Mouse (Mus musculus) embryonic facial prominence, embryonic 12.5 days (tissue): Measurements from ENCODE around the gene Rasef. TPM values are rescaled to one million over a fixed set of nuclear protein-coding genes. Genes with fewer than 3 reads are reported as not detected.
A peak's percentile ranks its signal among the peaks of the same experiment; 100 is the strongest.

Source experiments
- ATAC-seq: fragments of 200-750 bp; cut with Nextera tagmentation; 2 replicates; pipeline ENCODE4 v1.8.0; 2017; ENCODE audit not compliant: insufficient number of reproducible peaks, insufficient read depth, low FRiP score, low TSS enrichment
- H3K27ac ChIP-seq: fragments of 300-500 bp; sonication (generic); 2 replicates; pipeline ENCODE4 v1.5.1; 2016; ENCODE audit warnings: mild to moderate bottlenecking
- H3K27me3 ChIP-seq: fragments of 300-500 bp; sonication (generic); 2 replicates; pipeline ENCODE4 v1.6.1; 2016; ENCODE audit warnings: mild to moderate bottlenecking, moderate library complexity
- H3K36me3 ChIP-seq: fragments of 300-500 bp; sonication (generic); 2 replicates; pipeline ENCODE4 v1.6.1; 2016; ENCODE audit warnings: mild to moderate bottlenecking
- H3K4me1 ChIP-seq: fragments of 300-500 bp; sonication (generic); 2 replicates; pipeline ENCODE4 v1.6.1; 2016
- H3K4me2 ChIP-seq: fragments of 300-500 bp; sonication (generic); replicated peaks from 2 replicates; pipeline ENCODE4 v1.6.1; 2016; ENCODE audit warnings: mild to moderate bottlenecking, moderate library complexity
- H3K4me3 ChIP-seq: fragments of 300-500 bp; sonication (generic); 2 replicates; pipeline ENCODE4 v1.5.1; 2016; ENCODE audit warnings: mild to moderate bottlenecking
- H3K9ac ChIP-seq: fragments of 300-500 bp; sonication (generic); 2 replicates; pipeline ENCODE4 v1.6.1; 2016; ENCODE audit warnings: mild to moderate bottlenecking, moderate library complexity
- H3K9me3 ChIP-seq: fragments of 300-500 bp; sonication (generic); 2 replicates; pipeline ENCODE4 v1.6.1; 2016; ENCODE audit warnings: mild to moderate bottlenecking, moderate library complexity
- WGBS: fragments of 180-500 bp; shearing (Covaris S2); methylation state at CpG from one replicate; pipeline ENCODE4 v1.1.7; 2016; 5-methylcytosine and 5-hydroxymethylcytosine counted together
- polyA plus RNA-seq: library from polyadenylated mRNA; unstranded; fragments of >200 nt; fragmentation: Nextera tagmentation; extraction: Ambion mirVana; gene quantifications from 2 replicates; pipeline ENCODE4 v1.2.1, GENCODE M21; 2016

Rasef gene
- 2.4 and 3.6 TPM in 2 replicates for polyA plus RNA-seq

- peak; percentile 71 for ATAC-seq
- Histone ChIP-seq H3K9ac (peak within 1 kb of the TSS; percentile 61), H3K27ac (no peak within 1 kb of the TSS), H3K4me3 (peak within 1 kb of the TSS; percentile 47), H3K4me2 (peak within 1 kb of the TSS; percentile 92), H3K9me3 (no peaks in the 10 kb centered on the region), H3K27me3 (peaks cover 8% of the 10 kb centered on the region), H3K4me1 (peaks cover 3% of the 10 kb centered on the region; the same call in 1 of the 2 replicates), H3K36me3 (no peaks in the 10 kb centered on the region)
- WGBS, result 4% methylated on average over 82 of the region's 87 CpGs
Observed at GRCm38 (mm10) chr4:73790260-73791185, at the start of gene Rasef. Gene Rasef (minus strand): TSS chr4:73790994.

- Histone ChIP-seq H3K27me3 (no peaks in the 10 kb centered on the region), H3K36me3 (no peaks in the 10 kb centered on the region), H3K9me3 (no peaks in the 10 kb centered on the region), H3K9ac (no peak overlapping the region), H3K27ac (no peak overlapping the region), H3K4me2 (no peak overlapping the region), H3K4me1 (no peaks in the 10 kb centered on the region), H3K4me3 (no peak overlapping the region)
- 81% methylated on average over 3 of the region's 3 CpGs for WGBS
- ATAC-seq, result no peak
Observed at GRCm38 (mm10) chr4:73826587-73826986, 35.8 kb upstream of the Rasef start.

- no peak for ATAC-seq
Observed at GRCm38 (mm10) chr4:73791186-73791540, 369 bp upstream of the Rasef start.

GRCm38 (mm10) chr4:73789534-73789933 lies 1.3 kb downstream of the Rasef start:
- Histone ChIP-seq H3K27me3 (peaks cover 8% of the 10 kb centered on the region), H3K4me1 (peaks cover 3% of the 10 kb centered on the region; the same call in 1 of the 2 replicates), H3K27ac (no peak overlapping the region), H3K4me3 (no peak overlapping the region), H3K9me3 (no peaks in the 10 kb centered on the region), H3K36me3 (no peaks in the 10 kb centered on the region), H3K4me2 (no peak overlapping the region), H3K9ac (no peak overlapping the region)
- WGBS, result 41% methylated on average over 6 of the region's 6 CpGs
- ATAC-seq, result no peak

More at GRCm38 (mm10) chr4:73791186-73791540, 369 bp upstream of the Rasef start:
- Histone ChIP-seq H3K9ac (peak overlapping the region; percentile 61), H3K9me3 (no peaks in the 10 kb centered on the region), H3K4me2 (peak overlapping the region; percentile 92), H3K4me3 (peak overlapping the region; percentile 47), H3K4me1 (peaks cover 3% of the 10 kb centered on the region; the same call in 1 of the 2 replicates), H3K27me3 (peaks cover 8% of the 10 kb centered on the region), H3K36me3 (no peaks in the 10 kb centered on the region), H3K27ac (no peak overlapping the region)
- WGBS, result 23% methylated on average over 3 of the region's 3 CpGs

- H3K4me2 ChIP-seq, result no peak overlapping the region
- no peak for ATAC-seq
- no peak overlapping the region for H3K4me3 ChIP-seq
- no peak overlapping the region for H3K27ac ChIP-seq
- no peak overlapping the region for H3K9ac ChIP-seq
- WGBS, result 85% methylated on average over 7 of the region's 7 CpGs
- peaks cover 3% of the 10 kb centered on the region; the same call in 1 of the 2 replicates for H3K4me1 ChIP-seq
- no peaks in the 10 kb centered on the region for H3K9me3 ChIP-seq
- peaks cover 8% of the 10 kb centered on the region for H3K27me3 ChIP-seq
- no peaks in the 10 kb centered on the region for H3K36me3 ChIP-seq
Observed at GRCm38 (mm10) chr4:73788076-73788730, 2.6 kb downstream of the Rasef start.

GRCm38 (mm10) chr4:73784147-73784546 lies 6.6 kb downstream of the Rasef start:
- no peak overlapping the region for H3K4me3 ChIP-seq
- 86% methylated on average over 1 of the region's 1 CpGs for WGBS

GRCm38 (mm10) chr4:73781061-73781460 lies 9.7 kb downstream of the Rasef start:
- H3K4me3 ChIP-seq, result no peak overlapping the region
- H3K27me3 ChIP-seq, result no peaks in the 10 kb centered on the region
- no peak overlapping the region for H3K9ac ChIP-seq
- no peaks in the 10 kb centered on the region for H3K9me3 ChIP-seq
- no peak overlapping the region for H3K4me2 ChIP-seq
- no peaks in the 10 kb centered on the region for H3K36me3 ChIP-seq
- H3K4me1 ChIP-seq, result no peaks in the 10 kb centered on the region
- ATAC-seq, result no peak
- H3K27ac ChIP-seq, result no peak overlapping the region
- WGBS, result 92% methylated on average over 3 of the region's 3 CpGs

More at GRCm38 (mm10) chr4:73784147-73784546, 6.6 kb downstream of the Rasef start:
- no peaks in the 10 kb centered on the region for H3K4me1 ChIP-seq
- no peaks in the 10 kb centered on the region for H3K36me3 ChIP-seq
- H3K27ac ChIP-seq, result no peak overlapping the region
- no peaks in the 10 kb centered on the region for H3K27me3 ChIP-seq
- no peak overlapping the region for H3K9ac ChIP-seq
- no peak overlapping the region for H3K4me2 ChIP-seq
- ATAC-seq, result no peak
- H3K9me3 ChIP-seq, result no peaks in the 10 kb centered on the region

GRCm38 (mm10) chr4:73775266-73775665 lies 15.5 kb downstream of the Rasef start:
- H3K36me3 ChIP-seq, result no peaks in the 10 kb centered on the region
- no peak for ATAC-seq
- no peaks in the 10 kb centered on the region for H3K27me3 ChIP-seq
- H3K9me3 ChIP-seq, result no peaks in the 10 kb centered on the region
- peaks cover 2% of the 10 kb centered on the region; the same call in 1 of the 2 replicates for H3K4me1 ChIP-seq
- no peak overlapping the region for H3K27ac ChIP-seq
- H3K9ac ChIP-seq, result no peak overlapping the region
- H3K4me2 ChIP-seq, result no peak overlapping the region
- H3K4me3 ChIP-seq, result no peak overlapping the region
- WGBS, result 91% methylated on average over 2 of the region's 2 CpGs

- no peak overlapping the region for H3K4me2 ChIP-seq
- no peak overlapping the region for H3K4me3 ChIP-seq
- no peak overlapping the region for H3K9ac ChIP-seq
- 48% methylated on average over 5 of the region's 5 CpGs for WGBS
- no peaks in the 10 kb centered on the region for H3K27me3 ChIP-seq
- peaks cover 6% of the 10 kb centered on the region; the same call in 1 of the 2 replicates for H3K4me1 ChIP-seq
- H3K36me3 ChIP-seq, result no peaks in the 10 kb centered on the region
- ATAC-seq, result no peak
- no peaks in the 10 kb centered on the region for H3K9me3 ChIP-seq
- H3K27ac ChIP-seq, result no peak overlapping the region
Observed at GRCm38 (mm10) chr4:73773831-73774810, 16.7 kb downstream of the Rasef start.

GRCm38 (mm10) chr4:73772028-73772427 lies 18.8 kb downstream of the Rasef start:
- Histone ChIP-seq H3K4me1 (peaks cover 6% of the 10 kb centered on the region; the same call in 1 of the 2 replicates), H3K36me3 (no peaks in the 10 kb centered on the region), H3K27ac (no peak overlapping the region), H3K9me3 (no peaks in the 10 kb centered on the region), H3K27me3 (no peaks in the 10 kb centered on the region), H3K4me2 (no peak overlapping the region), H3K9ac (no peak overlapping the region), H3K4me3 (no peak overlapping the region)
- no peak for ATAC-seq

GRCm38 (mm10) chr4:73770592-73770991 lies 20.2 kb downstream of the Rasef start:
- no peak overlapping the region for H3K9ac ChIP-seq
- H3K9me3 ChIP-seq, result no peaks in the 10 kb centered on the region
- peak; percentile 16; the same call in 1 of the 2 replicates for ATAC-seq
- H3K27ac ChIP-seq, result no peak overlapping the region
- no peaks in the 10 kb centered on the region for H3K27me3 ChIP-seq
- no peaks in the 10 kb centered on the region for H3K36me3 ChIP-seq
- no peak overlapping the region for H3K4me3 ChIP-seq
- H3K4me2 ChIP-seq, result no peak overlapping the region
- H3K4me1 ChIP-seq, result peaks cover 6% of the 10 kb centered on the region; the same call in 1 of the 2 replicates
